In the genomic region with DNA sequence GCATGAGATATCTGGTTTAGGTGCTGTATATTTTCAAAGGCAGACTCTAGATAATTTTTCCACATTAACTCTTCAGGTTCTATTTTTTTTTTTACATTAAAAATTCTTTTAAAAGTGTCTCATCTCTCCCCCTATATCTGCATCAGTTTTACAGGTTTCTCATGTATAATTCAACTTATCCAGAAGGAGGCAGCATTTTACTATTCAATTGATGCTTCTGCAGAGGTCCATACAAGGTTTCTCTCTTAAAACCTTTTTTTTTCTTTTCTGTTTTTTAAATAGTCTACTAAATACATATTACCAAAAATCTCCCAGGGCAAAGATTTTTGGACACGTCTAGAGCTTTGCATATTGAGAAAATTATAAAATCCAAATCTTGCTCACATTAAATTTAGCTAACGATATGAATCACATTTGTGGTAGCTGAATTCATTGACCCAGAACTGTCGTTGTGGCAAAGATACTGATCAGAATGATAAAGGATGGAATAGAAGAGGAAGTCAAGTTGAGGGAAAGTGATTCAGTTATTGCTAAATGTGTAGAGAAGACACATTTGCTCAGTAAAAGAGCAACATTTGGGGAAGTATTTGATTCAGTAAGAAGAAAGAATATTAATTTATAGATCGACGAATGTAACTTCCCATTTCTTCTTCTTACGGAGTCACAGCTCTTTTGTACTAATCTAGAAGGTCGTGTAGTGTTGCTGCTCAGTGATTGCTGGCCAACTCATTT, we compare ENCODE assay signal across 16 mouse cellular contexts. TPM values are rescaled to one million over a fixed set of nuclear protein-coding genes. Genes with fewer than 3 reads are reported as not detected.
DNase-seq lines count a peak whose midpoint lies in the region; ATAC-seq and TF ChIP-seq lines count a peak whose summit lies in the region.
"Had no signal": no experiment of that assay in that cellular context is flagged by ENCODE, and none has a peak within 500 bp of the region (broad histone marks: within the 10 kb centered on the region; RNA-seq: fewer than 3 reads in every experiment).

No protein-coding gene starts in this region.

- no peak overlapping the region for H3K4me3 ChIP-seq in forebrain, postnatal 0 days (ENCODE audit: low read depth, low read length)
- H3K4me3 ChIP-seq in forebrain, embryonic 12.5 days (replicated peaks): no peak overlapping the region
- no peak overlapping the region for H3K4me3 ChIP-seq in limb, embryonic 14.5 days (replicated peaks; ENCODE audit: low read length)
- no peak overlapping the region for H3K4me3 ChIP-seq in limb, embryonic 10.5 days
- H3K4me3 ChIP-seq: liver, embryonic 15.5 days; neural tube, embryonic 15.5 days had no signal

- peak; percentile 32 for DNase-seq in forebrain, postnatal 0 days
- DNase-seq in limb, embryonic 14.5 days (ENCODE audit: low spot score): peak; percentile 84
- DNase-seq in limb, embryonic 10.5 days (ENCODE audit: low spot score): no peak
- peak; percentile 36 for DNase-seq in Muller cell, postnatal 12 days (ENCODE audit: inconsistent ontology term)
- DNase-seq in right cerebral cortex, postnatal 10 days (ENCODE audit: low spot score in 2 of 2): no peak
- DNase-seq in ovary, adult 18-20 months (ENCODE audit: low spot score): no peak
- DNase-seq: cerebellum, postnatal 14 days; gastrocnemius, postnatal 36 days; heart, postnatal 4 days; kidney, postnatal 36 days; thymus, adult 2 months had no signal

- H3K9ac ChIP-seq in forebrain, postnatal 0 days: no peak overlapping the region
- H3K9ac ChIP-seq in forebrain, embryonic 12.5 days: no peak overlapping the region
- no peak overlapping the region for H3K9ac ChIP-seq in limb, embryonic 14.5 days (ENCODE audit: low read depth, low read length, severe bottlenecking)
- H3K9ac ChIP-seq: liver, embryonic 15.5 days; neural tube, embryonic 15.5 days had no signal

- no peaks in the 10 kb centered on the region for H3K27me3 ChIP-seq in forebrain, postnatal 0 days (ENCODE audit: insufficient read depth, low read length)
- no peaks in the 10 kb centered on the region for H3K27me3 ChIP-seq in forebrain, embryonic 12.5 days
- no peaks in the 10 kb centered on the region for H3K27me3 ChIP-seq in limb, embryonic 14.5 days (ENCODE audit: control insufficient read depth, insufficient read depth, low read length)
- no peaks in the 10 kb centered on the region for H3K27me3 ChIP-seq in limb, embryonic 10.5 days (ENCODE audit: low read depth, poor library complexity, severe bottlenecking)
- H3K27me3 ChIP-seq: liver, embryonic 15.5 days; neural tube, embryonic 15.5 days had no signal

- TF ChIP-seq CTCF in forebrain, postnatal 0 days (IDR thresholded peaks at IDR 0.05; ENCODE audit: low read depth): peak; percentile 56

- 58% methylated on average over 7 of the region's 7 CpGs for WGBS in forebrain, postnatal 0 days
- WGBS in forebrain, embryonic 12.5 days: 74% methylated on average over 7 of the region's 7 CpGs
- 69% methylated on average over 7 of the region's 7 CpGs for WGBS in limb, embryonic 14.5 days
- 80% methylated on average over 7 of the region's 7 CpGs for WGBS in limb, embryonic 10.5 days

- no peak overlapping the region for H3K4me2 ChIP-seq in forebrain, postnatal 0 days (ENCODE audit: low read depth)
- no peak overlapping the region for H3K4me2 ChIP-seq in forebrain, embryonic 12.5 days
- no peak overlapping the region for H3K4me2 ChIP-seq in limb, embryonic 14.5 days (replicated peaks; ENCODE audit: low read depth, low read length, severe bottlenecking)
- H3K4me2 ChIP-seq: liver, embryonic 15.5 days; neural tube, embryonic 15.5 days had no signal

- no peak for TF ChIP-seq POLR2A in limb, embryonic 14.5 days (IDR thresholded peaks at IDR 0.05; ENCODE audit: borderline replicate concordance, extremely low read depth, insufficient read depth, insufficient read length)

- H3K9me3 ChIP-seq in forebrain, postnatal 0 days (ENCODE audit: low read length): no peaks in the 10 kb centered on the region
- no peaks in the 10 kb centered on the region for H3K9me3 ChIP-seq in forebrain, embryonic 12.5 days
- no peaks in the 10 kb centered on the region for H3K9me3 ChIP-seq in limb, embryonic 14.5 days (ENCODE audit: control insufficient read depth, low read length)
- H3K9me3 ChIP-seq in limb, embryonic 10.5 days (replicated peaks): no peaks in the 10 kb centered on the region
- H3K9me3 ChIP-seq: liver, embryonic 15.5 days; neural tube, embryonic 15.5 days had no signal

- H3K36me3 ChIP-seq in forebrain, postnatal 0 days (ENCODE audit: insufficient read depth): no peaks in the 10 kb centered on the region
- H3K36me3 ChIP-seq in forebrain, embryonic 12.5 days (replicated peaks): no peaks in the 10 kb centered on the region
- H3K36me3 ChIP-seq in limb, embryonic 14.5 days (ENCODE audit: control insufficient read depth, insufficient read depth, low read length): no peaks in the 10 kb centered on the region
- no peaks in the 10 kb centered on the region for H3K36me3 ChIP-seq in limb, embryonic 10.5 days
- H3K36me3 ChIP-seq: liver, embryonic 15.5 days; neural tube, embryonic 15.5 days had no signal

- H3K4me1 ChIP-seq in forebrain, postnatal 0 days (ENCODE audit: insufficient read depth): no peaks in the 10 kb centered on the region
- no peaks in the 10 kb centered on the region for H3K4me1 ChIP-seq in forebrain, embryonic 12.5 days
- H3K4me1 ChIP-seq in limb, embryonic 14.5 days (ENCODE audit: control insufficient read depth, insufficient read depth, low read length): 0 out of 2 replicates have a peak, but pooled peaks cover 4% of the 10 kb centered on the region
- no peaks in the 10 kb centered on the region for H3K4me1 ChIP-seq in limb, embryonic 10.5 days
- H3K4me1 ChIP-seq: liver, embryonic 15.5 days; neural tube, embryonic 15.5 days had no signal

- H3K27ac ChIP-seq in forebrain, postnatal 0 days (ENCODE audit: low read depth, low read length): no peak overlapping the region
- no peak overlapping the region for H3K27ac ChIP-seq in forebrain, embryonic 12.5 days
- H3K27ac ChIP-seq in limb, embryonic 14.5 days (replicated peaks; ENCODE audit: low read depth, low read length): no peak overlapping the region
- no peak overlapping the region for H3K27ac ChIP-seq in limb, embryonic 10.5 days
- H3K27ac ChIP-seq: liver, embryonic 15.5 days; neural tube, embryonic 15.5 days had no signal

- ATAC-seq in forebrain, postnatal 0 days: peak; percentile 67
- no peak for ATAC-seq in forebrain, embryonic 12.5 days (ENCODE audit: low FRiP score)
- ATAC-seq in limb, embryonic 14.5 days (ENCODE audit: low FRiP score, low read depth): no peak
- peak; percentile 69 for ATAC-seq in megakaryocyte progenitor cell, adult 5-6 weeks (replicated peaks; ENCODE audit: poor library complexity)
- ATAC-seq: CD4-positive, CD25-positive, alpha-beta regulatory T cell, adult 4 months had no signal

RNA-seq across cellular contexts. Expression of gene Ccnl1, which starts 46.3 kb away (rescaled TPM):
- total RNA-seq in forebrain, postnatal 0 days (2014; rRNA removed): 54.1 and 57.0 TPM in 2 replicates
- 51.5 and 53.1 TPM in 2 replicates for polyA plus RNA-seq in forebrain, postnatal 0 days (2015; fragmentation: Nextera tagmentation; extraction: Ambion mirVana)
- polyA plus RNA-seq in forebrain, embryonic 12.5 days (2016; fragmentation: Nextera tagmentation; extraction: Ambion mirVana): 126 and 139 TPM in 2 replicates
- 122 and 137 TPM in 2 replicates for polyA plus RNA-seq in limb, embryonic 14.5 days (2012; rRNA removed)
- polyA plus RNA-seq in limb, embryonic 14.5 days (2014; fragmentation: Nextera tagmentation; extraction: Ambion mirVana): 127 and 135 TPM in 2 replicates
- 93.2 and 115 TPM in 2 replicates for polyA plus RNA-seq in limb, embryonic 10.5 days (2016; fragmentation: Nextera tagmentation; extraction: Ambion mirVana)
- 225 and 270 TPM in 2 replicates for total RNA-seq in megakaryocyte progenitor cell, adult 5-6 weeks (2015)
- 231 and 265 TPM in 2 replicates for total RNA-seq in megakaryocyte progenitor cell, adult 5-6 weeks (2017)

Comparison
In these comparisons a context has a peak if more than half of its experiments do, and no peak if none do; other contexts are left out.
1. ATAC-seq: peak in forebrain, postnatal 0 days (single experiment) and megakaryocyte progenitor cell, adult 5-6 weeks (single experiment); none in forebrain, embryonic 12.5 days (single experiment) and limb, embryonic 14.5 days (single experiment).
2. DNase-seq: peak in forebrain, postnatal 0 days (single experiment), limb, embryonic 14.5 days (single experiment) and Muller cell, postnatal 12 days (single experiment); none in limb, embryonic 10.5 days (single experiment), right cerebral cortex, postnatal 10 days (0 of 2) and ovary, adult 18-20 months (single experiment).